Mouse (Mus musculus) G1E (cell line): ENCODE data around the gene Mad1l1. TPM values are rescaled to one million over a fixed set of nuclear protein-coding genes. Genes with fewer than 3 reads are reported as not detected.

Source experiments
- ATAC-seq: 2 replicates; pipeline ENCODE4 v1.8.0; 2016; ENCODE audit warnings: mild to moderate bottlenecking; ENCODE audit not compliant: insufficient number of reproducible peaks, poor library complexity, low FRiP score, severe bottlenecking; ENCODE audit errors: extremely low read depth
- DNase-seq: peaks from one replicate; pipeline ENCODE4 v3.0.0; 2012; ENCODE audit warnings: low spot score
- H3K27me3 ChIP-seq: 2 replicates; pipeline ENCODE4 v1.6.1; 2012; ENCODE audit warnings: mild to moderate bottlenecking, low read length, inconsistent platforms; ENCODE audit not compliant: insufficient read depth
- H3K36me3 ChIP-seq: replicated peaks from 2 replicates; pipeline ENCODE3; 2012; ENCODE audit warnings: mild to moderate bottlenecking, inconsistent platforms
- H3K4me1 ChIP-seq: 2 replicates; pipeline ENCODE4 v1.6.1; 2012; ENCODE audit warnings: low read depth, low read length, inconsistent platforms, mixed read lengths; ENCODE audit not compliant: insufficient read depth
- H3K4me3 ChIP-seq: 2 replicates; pipeline ENCODE4 v1.5.1; 2012; ENCODE audit warnings: low read depth, mild to moderate bottlenecking, inconsistent platforms, low read length, moderate library complexity, mixed read lengths
- H3K9me3 ChIP-seq: replicated peaks from 2 replicates; pipeline ENCODE4 v1.6.1; 2012; ENCODE audit warnings: inconsistent platforms
- CTCF ChIP-seq: IDR thresholded peaks from 2 replicates; pipeline ENCODE4 v1.5.1; 2012; ENCODE audit warnings: low read depth, low read length, inconsistent platforms, mixed read lengths
- GATA1 ChIP-seq: IDR thresholded peaks from 2 replicates; pipeline ENCODE4 v1.6.1; 2012; ENCODE audit warnings: borderline replicate concordance, low read length, inconsistent platforms, mixed read lengths
- GATA2 ChIP-seq: IDR thresholded peaks from 2 replicates; pipeline ENCODE4 v1.6.1; 2012; ENCODE audit warnings: low read depth, low read length, inconsistent platforms, borderline replicate concordance
- POLR2AphosphoS5 ChIP-seq: IDR thresholded peaks from 2 replicates; pipeline ENCODE4 v1.6.1; 2012; ENCODE audit warnings: low read depth, low read length, inconsistent platforms; ENCODE audit not compliant: insufficient replicate concordance
- TAL1 ChIP-seq: conservative IDR thresholded peaks from 2 replicates; pipeline ENCODE4 v1.6.1; 2012; ENCODE audit warnings: low read depth, low read length, inconsistent platforms, mixed read lengths
- polyA plus RNA-seq: library from polyadenylated mRNA; stranded (reverse); fragments of >175 nt; gene quantifications from 2 replicates; pipeline ENCODE4 v1.2.3, GENCODE M21; 2012
- total RNA-seq, 2 experiments: library from RNA; stranded (forward) in 1 of 2; stranded (reverse) in 1 of 2; fragments of 200-1000 nt in 1 of 2; fragments of >200 nt in 1 of 2; fragmentation: Nextera tagmentation in 1 of 2; gene quantifications; 2 replicates each; pipeline ENCODE4 v1.2.3; 2014 to 2017

Mad1l1 gene
- total and polyA plus RNA-seq, 3 experiments, result 28.0 to 45.9 (median 28.9) TPM

GRCm38 (mm10) chr5:140183387-140183786 lies 138.0 kb downstream of the Mad1l1 start:
- no peak for TF ChIP-seq TAL1
- TF ChIP-seq GATA2, result no peak
- no peak for TF ChIP-seq CTCF
- TF ChIP-seq POLR2AphosphoS5, result no peak
- TF ChIP-seq GATA1, result no peak
- H3K4me1 ChIP-seq, result peaks cover 12% of the 10 kb centered on the region
- no peaks in the 10 kb centered on the region for H3K27me3 ChIP-seq
- H3K9me3 ChIP-seq, result no peaks in the 10 kb centered on the region
- H3K36me3 ChIP-seq, result peaks cover 87% of the 10 kb centered on the region
- no peak overlapping the region for H3K4me3 ChIP-seq
- DNase-seq (no peak), ATAC-seq (no peak)

GRCm38 (mm10) chr5:140182351-140182750 lies 139.0 kb downstream of the Mad1l1 start:
- Histone ChIP-seq H3K9me3 (no peaks in the 10 kb centered on the region), H3K36me3 (peaks cover 86% of the 10 kb centered on the region), H3K4me3 (no peak overlapping the region), H3K4me1 (peaks cover 12% of the 10 kb centered on the region), H3K27me3 (no peaks in the 10 kb centered on the region)
- TF ChIP-seq GATA1, result no peak
- no peak for TF ChIP-seq CTCF
- ATAC-seq (no peak), DNase-seq (no peak)

- DNase-seq (no peak), ATAC-seq (no peak)
- Histone ChIP-seq H3K9me3 (no peaks in the 10 kb centered on the region), H3K36me3 (peaks cover 84% of the 10 kb centered on the region), H3K27me3 (no peaks in the 10 kb centered on the region), H3K4me3 (no peak overlapping the region), H3K4me1 (peaks cover 9% of the 10 kb centered on the region; the same call in 1 of the 2 replicates)
- TF ChIP-seq GATA2, result no peak
- TF ChIP-seq POLR2AphosphoS5, result no peak
- no peak for TF ChIP-seq CTCF
- TF ChIP-seq TAL1, result no peak
Observed at GRCm38 (mm10) chr5:140180016-140180415, 141.3 kb downstream of the Mad1l1 start.

GRCm38 (mm10) chr5:140178058-140178690 lies 143.2 kb downstream of the Mad1l1 start:
- Histone ChIP-seq H3K4me1 (peaks cover 9% of the 10 kb centered on the region; the same call in 1 of the 2 replicates), H3K36me3 (peaks cover 83% of the 10 kb centered on the region), H3K4me3 (no peak overlapping the region), H3K27me3 (no peaks in the 10 kb centered on the region), H3K9me3 (no peaks in the 10 kb centered on the region)
- TF ChIP-seq POLR2AphosphoS5 (no peak), TAL1 (no peak), GATA2 (no peak), CTCF (no peak), GATA1 (no peak)
- ATAC-seq, result no peak
- no peak for DNase-seq

GRCm38 (mm10) chr5:140177582-140177981 lies 143.8 kb downstream of the Mad1l1 start:
- ATAC-seq, result no peak
- no peaks in the 10 kb centered on the region for H3K27me3 ChIP-seq
- H3K36me3 ChIP-seq, result peaks cover 83% of the 10 kb centered on the region
- no peak for TF ChIP-seq GATA2
- TF ChIP-seq TAL1, result no peak
- no peak for TF ChIP-seq GATA1
- no peak for TF ChIP-seq CTCF
- TF ChIP-seq POLR2AphosphoS5, result no peak
- H3K9me3 ChIP-seq, result no peaks in the 10 kb centered on the region
- no peak overlapping the region for H3K4me3 ChIP-seq
- peaks cover 9% of the 10 kb centered on the region; the same call in 1 of the 2 replicates for H3K4me1 ChIP-seq
- no peak for DNase-seq

GRCm38 (mm10) chr5:140176370-140176769 lies 145.0 kb downstream of the Mad1l1 start:
- peaks cover 83% of the 10 kb centered on the region for H3K36me3 ChIP-seq
- H3K4me1 ChIP-seq, result peaks cover 9% of the 10 kb centered on the region; the same call in 1 of the 2 replicates
- no peak for ATAC-seq
- TF ChIP-seq CTCF (no peak), GATA2 (no peak)
- no peaks in the 10 kb centered on the region for H3K27me3 ChIP-seq
- DNase-seq, result no peak
- no peaks in the 10 kb centered on the region for H3K9me3 ChIP-seq
- no peak overlapping the region for H3K4me3 ChIP-seq
